Mouse (Mus musculus): Measurements from ENCODE around the gene Foxp1. TPM values are rescaled to one million over a fixed set of nuclear protein-coding genes. Genes with fewer than 3 reads are reported as not detected.

The Foxp1 gene
- polyA plus RNA-seq, 1 experiment from 2014 or later, result 190 TPM

DNA sequence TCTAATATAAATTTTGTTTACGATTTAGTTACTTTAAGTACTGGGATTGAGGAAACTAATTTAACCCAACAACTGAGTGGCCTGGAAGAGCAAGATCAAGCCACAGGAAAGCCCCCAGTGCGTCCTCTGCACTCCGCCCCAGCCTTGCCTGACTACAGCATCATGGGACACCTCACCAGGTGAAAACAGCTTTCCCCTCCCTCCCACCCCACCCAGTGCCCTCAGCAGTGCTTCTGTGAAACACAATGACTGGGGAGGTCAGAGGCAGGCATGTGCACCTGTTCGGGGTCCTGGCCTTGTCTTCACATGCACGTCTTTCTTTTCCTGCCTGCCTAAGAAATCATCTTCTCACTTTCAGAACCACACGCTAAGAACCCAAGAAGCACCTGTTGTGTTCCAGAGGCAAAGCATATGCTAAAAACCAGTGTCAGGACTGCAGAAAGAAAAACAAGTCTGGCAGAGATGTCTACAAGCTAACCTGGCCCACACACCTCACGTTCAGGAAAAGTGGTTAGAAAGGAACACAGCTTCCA is 6.8 kb downstream of the Foxp1 start:
- H3K4me2 ChIP-seq (replicated peaks; ENCODE audit: low read depth, low read length), result no peak overlapping the region
- peaks cover 14% of the 10 kb centered on the region; the same call in 1 of the 2 replicates for H3K4me1 ChIP-seq (ENCODE audit: control insufficient read depth, insufficient read depth, low read length)
- H3K9me3 ChIP-seq (ENCODE audit: control insufficient read depth, low read depth, low read length), result no peaks in the 10 kb centered on the region
- H3K4me3 ChIP-seq (ENCODE audit: low read depth, low read length), result no peak overlapping the region
- H3K27me3 ChIP-seq (ENCODE audit: control insufficient read depth, insufficient read depth, low read length), result no peaks in the 10 kb centered on the region
- H3K36me3 ChIP-seq (ENCODE audit: control insufficient read depth, insufficient read depth, low read length), result no peaks in the 10 kb centered on the region
- no peak for ATAC-seq (ENCODE audit: insufficient number of reproducible peaks, insufficient read depth, low FRiP score, low read depth)
- H3K9ac ChIP-seq (replicated peaks; ENCODE audit: low read depth, low read length), result no peak overlapping the region
- WGBS, result 75% methylated on average over 7 of the region's 7 CpGs
- no peak overlapping the region for H3K27ac ChIP-seq (ENCODE audit: low read length)

DNA sequence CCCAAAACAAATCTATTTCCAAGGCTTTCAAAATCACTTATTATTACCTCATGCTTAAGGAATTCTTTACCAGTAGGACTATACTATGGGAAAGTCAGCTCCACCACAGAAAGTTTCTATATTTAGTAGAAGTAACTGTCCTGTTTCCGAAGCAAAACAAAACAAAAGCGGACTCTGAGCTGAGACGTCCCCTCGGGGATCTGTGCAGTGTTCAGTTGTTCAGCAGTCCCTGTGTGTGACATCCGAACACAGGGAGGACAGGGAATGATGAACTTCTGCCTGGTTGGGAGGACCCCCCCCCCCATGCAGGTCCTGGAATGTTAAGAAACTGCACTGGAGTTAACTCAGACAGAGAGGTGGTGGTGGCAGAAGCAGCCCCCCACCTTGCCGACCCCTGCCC is 10.7 kb downstream of the Foxp1 start:
- H3K4me2 ChIP-seq (replicated peaks; ENCODE audit: low read depth, low read length), result 0 out of 2 replicates have a peak overlapping the region, but pooled peaks have one; percentile 10
- no peak overlapping the region for H3K27ac ChIP-seq (ENCODE audit: low read length)
- no peak overlapping the region for H3K9ac ChIP-seq (replicated peaks; ENCODE audit: low read depth, low read length)
- H3K36me3 ChIP-seq (ENCODE audit: control insufficient read depth, insufficient read depth, low read length), result no peaks in the 10 kb centered on the region
- H3K4me3 ChIP-seq (ENCODE audit: low read depth, low read length), result no peak overlapping the region
- H3K9me3 ChIP-seq (ENCODE audit: control insufficient read depth, low read depth, low read length), result no peaks in the 10 kb centered on the region
- no peak for ATAC-seq (ENCODE audit: insufficient number of reproducible peaks, insufficient read depth, low FRiP score, low read depth)
- no peaks in the 10 kb centered on the region for H3K27me3 ChIP-seq (ENCODE audit: control insufficient read depth, insufficient read depth, low read length)
- peaks cover 14% of the 10 kb centered on the region for H3K4me1 ChIP-seq (ENCODE audit: control insufficient read depth, insufficient read depth, low read length)
- WGBS, result 28% methylated on average over 6 of the region's 6 CpGs

DNA sequence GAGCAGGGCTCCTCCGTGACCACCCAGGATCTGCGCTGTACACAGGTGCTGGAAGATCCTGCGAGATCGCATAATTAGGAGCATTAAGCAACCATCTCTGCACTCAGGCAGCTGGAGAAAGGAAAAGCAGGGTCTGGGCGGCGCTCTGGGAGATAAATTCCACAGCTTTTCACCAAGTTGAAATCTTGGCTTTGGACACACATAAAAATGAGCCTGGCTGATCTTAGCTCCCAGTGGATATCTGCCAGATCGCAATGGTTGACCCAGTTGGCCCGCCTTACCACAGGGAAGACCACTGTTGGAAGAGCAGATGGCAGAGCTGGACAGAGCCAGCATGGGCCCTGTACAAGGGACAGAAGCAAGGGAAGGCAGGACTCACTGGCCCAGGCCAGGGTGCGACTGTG is 13.3 kb downstream of the Foxp1 start:
- no peaks in the 10 kb centered on the region for H3K27me3 ChIP-seq (ENCODE audit: control insufficient read depth, insufficient read depth, low read length)
- no peak overlapping the region for H3K4me3 ChIP-seq (ENCODE audit: low read depth, low read length)
- no peak overlapping the region for H3K9ac ChIP-seq (replicated peaks; ENCODE audit: low read depth, low read length)
- peaks cover 14% of the 10 kb centered on the region for H3K4me1 ChIP-seq (ENCODE audit: control insufficient read depth, insufficient read depth, low read length)
- no peaks in the 10 kb centered on the region for H3K9me3 ChIP-seq (ENCODE audit: control insufficient read depth, low read depth, low read length)
- H3K27ac ChIP-seq (ENCODE audit: low read length), result no peak overlapping the region
- H3K36me3 ChIP-seq (ENCODE audit: control insufficient read depth, insufficient read depth, low read length), result peaks cover 7% of the 10 kb centered on the region; the same call in 1 of the 2 replicates
- no peak overlapping the region for H3K4me2 ChIP-seq (replicated peaks; ENCODE audit: low read depth, low read length)
- WGBS, result 84% methylated on average over 9 of the region's 9 CpGs
- ATAC-seq (ENCODE audit: insufficient number of reproducible peaks, insufficient read depth, low FRiP score, low read depth), result no peak

DNA sequence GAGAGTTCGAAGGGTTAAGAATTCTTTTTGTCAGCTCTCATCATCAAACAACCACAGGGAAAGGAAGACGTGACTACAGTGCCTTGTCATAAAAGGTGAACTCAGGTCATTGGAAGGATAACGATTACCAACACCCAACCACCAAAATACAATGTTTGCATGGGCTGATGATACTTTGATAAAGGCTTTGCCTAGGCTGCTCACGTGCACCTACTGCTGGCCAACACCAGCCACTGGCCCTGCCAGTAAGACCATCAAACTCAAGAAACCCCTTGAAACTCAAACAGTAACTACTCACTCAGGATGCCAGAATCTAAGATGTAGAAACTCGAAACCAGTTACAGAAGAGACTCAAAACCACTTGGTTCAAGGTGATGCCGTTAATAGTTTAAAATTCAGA is 15.7 kb downstream of the Foxp1 start:
- H3K36me3 ChIP-seq (ENCODE audit: control insufficient read depth, insufficient read depth, low read length), result peaks cover 7% of the 10 kb centered on the region
- H3K27me3 ChIP-seq (ENCODE audit: control insufficient read depth, insufficient read depth, low read length), result no peaks in the 10 kb centered on the region
- no peak overlapping the region for H3K4me2 ChIP-seq (replicated peaks; ENCODE audit: low read depth, low read length)
- WGBS, result 80% methylated on average over 6 of the region's 6 CpGs
- no peak overlapping the region for H3K4me3 ChIP-seq (ENCODE audit: low read depth, low read length)
- no peak overlapping the region for H3K27ac ChIP-seq (ENCODE audit: low read length)
- H3K4me1 ChIP-seq (ENCODE audit: control insufficient read depth, insufficient read depth, low read length), result peaks cover 5% of the 10 kb centered on the region
- H3K9me3 ChIP-seq (ENCODE audit: control insufficient read depth, low read depth, low read length), result no peaks in the 10 kb centered on the region
- ATAC-seq (ENCODE audit: insufficient number of reproducible peaks, insufficient read depth, low FRiP score, low read depth), result no peak
- H3K9ac ChIP-seq (replicated peaks; ENCODE audit: low read depth, low read length), result no peak overlapping the region

DNA sequence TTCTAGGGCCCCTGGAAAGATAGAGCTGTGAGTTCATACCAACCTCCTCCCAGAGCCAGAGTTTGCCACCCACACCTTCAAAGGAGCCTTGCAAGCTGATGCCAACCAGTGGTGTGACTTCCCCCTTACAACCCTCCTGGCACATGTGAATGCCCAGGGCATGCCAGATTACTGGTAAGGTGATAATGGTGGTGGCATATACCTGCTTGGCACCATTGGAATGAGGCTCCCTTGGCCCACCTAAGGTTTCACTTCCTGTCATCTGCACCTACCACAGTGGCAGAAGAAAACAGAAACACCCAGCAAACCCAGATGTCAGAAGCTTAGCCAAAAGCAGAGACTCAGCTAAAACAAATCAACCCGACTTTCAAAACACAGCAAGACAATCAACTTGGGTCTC is 18.8 kb downstream of the Foxp1 start:
- Histone ChIP-seq H3K36me3 (ENCODE audit: control insufficient read depth, insufficient read depth, low read length) (peaks cover 7% of the 10 kb centered on the region), H3K4me1 (ENCODE audit: control insufficient read depth, insufficient read depth, low read length) (no peaks in the 10 kb centered on the region), H3K4me3 (ENCODE audit: low read depth, low read length) (no peak overlapping the region), H3K4me2 (replicated peaks; ENCODE audit: low read depth, low read length) (no peak overlapping the region), H3K27ac (ENCODE audit: low read length) (no peak overlapping the region), H3K9ac (replicated peaks; ENCODE audit: low read depth, low read length) (no peak overlapping the region), H3K9me3 (ENCODE audit: control insufficient read depth, low read depth, low read length) (no peaks in the 10 kb centered on the region), H3K27me3 (ENCODE audit: control insufficient read depth, insufficient read depth, low read length) (no peaks in the 10 kb centered on the region)
- 85% methylated on average over 1 of the region's 1 CpGs for WGBS
- ATAC-seq (ENCODE audit: insufficient number of reproducible peaks, insufficient read depth, low FRiP score, low read depth), result no peak

DNA sequence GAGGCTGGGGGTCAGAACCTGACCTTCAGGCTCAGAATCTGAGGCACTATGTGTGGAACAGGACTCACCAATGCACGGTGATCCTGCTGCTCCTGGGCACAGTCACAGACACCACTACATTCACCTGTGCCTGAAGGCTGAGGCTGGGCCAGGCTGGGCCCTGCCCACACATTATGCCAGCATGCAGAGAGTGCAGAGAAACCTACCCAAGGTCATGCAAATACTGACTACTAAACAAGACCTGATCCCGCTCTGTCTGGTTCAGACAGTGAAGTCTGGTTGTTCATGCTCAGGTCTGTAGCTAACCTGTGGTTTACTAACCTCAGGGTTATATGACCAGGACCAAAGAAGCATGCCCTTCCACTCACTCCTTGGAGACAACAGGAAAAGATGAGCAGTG is 19.8 kb downstream of the Foxp1 start:
- no peak overlapping the region for H3K9ac ChIP-seq (replicated peaks; ENCODE audit: low read depth, low read length)
- H3K4me2 ChIP-seq (replicated peaks; ENCODE audit: low read depth, low read length), result no peak overlapping the region
- WGBS, result 73% methylated on average over 2 of the region's 2 CpGs
- H3K4me1 ChIP-seq (ENCODE audit: control insufficient read depth, insufficient read depth, low read length), result no peaks in the 10 kb centered on the region
- no peak overlapping the region for H3K4me3 ChIP-seq (ENCODE audit: low read depth, low read length)
- no peaks in the 10 kb centered on the region for H3K9me3 ChIP-seq (ENCODE audit: control insufficient read depth, low read depth, low read length)
- ATAC-seq (ENCODE audit: insufficient number of reproducible peaks, insufficient read depth, low FRiP score, low read depth), result no peak
- peaks cover 7% of the 10 kb centered on the region for H3K36me3 ChIP-seq (ENCODE audit: control insufficient read depth, insufficient read depth, low read length)
- H3K27ac ChIP-seq (ENCODE audit: low read length), result no peak overlapping the region
- H3K27me3 ChIP-seq (ENCODE audit: control insufficient read depth, insufficient read depth, low read length), result no peaks in the 10 kb centered on the region

DNA sequence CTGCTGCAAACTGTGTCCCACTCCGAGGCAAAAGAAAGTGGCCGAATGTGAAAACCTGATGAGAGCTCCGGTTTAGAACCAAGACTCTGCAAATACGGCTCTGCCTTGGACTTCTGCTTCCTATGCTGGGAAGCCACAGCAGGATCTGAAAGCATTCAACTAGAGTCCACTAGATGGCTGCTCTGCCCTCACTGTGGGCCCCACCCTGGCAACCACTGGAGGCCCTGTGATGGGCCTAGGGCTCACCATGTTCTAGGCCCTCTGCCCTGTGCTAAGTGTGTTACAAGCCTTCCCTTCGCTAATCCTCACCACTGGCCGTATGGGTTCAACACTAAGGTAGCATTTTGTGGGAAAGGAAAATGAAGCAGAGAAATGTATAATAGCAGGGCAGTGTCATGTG is 20.2 kb downstream of the Foxp1 start:
- no peak overlapping the region for H3K9ac ChIP-seq (replicated peaks; ENCODE audit: low read depth, low read length)
- no peaks in the 10 kb centered on the region for H3K4me1 ChIP-seq (ENCODE audit: control insufficient read depth, insufficient read depth, low read length)
- peaks cover 7% of the 10 kb centered on the region for H3K36me3 ChIP-seq (ENCODE audit: control insufficient read depth, insufficient read depth, low read length)
- H3K9me3 ChIP-seq (ENCODE audit: control insufficient read depth, low read depth, low read length), result no peaks in the 10 kb centered on the region
- H3K4me3 ChIP-seq (ENCODE audit: low read depth, low read length), result no peak overlapping the region
- no peak overlapping the region for H3K27ac ChIP-seq (ENCODE audit: low read length)
- 91% methylated on average over 6 of the region's 6 CpGs for WGBS
- H3K4me2 ChIP-seq (replicated peaks; ENCODE audit: low read depth, low read length), result no peak overlapping the region
- H3K27me3 ChIP-seq (ENCODE audit: control insufficient read depth, insufficient read depth, low read length), result no peaks in the 10 kb centered on the region
- no peak for ATAC-seq (ENCODE audit: insufficient number of reproducible peaks, insufficient read depth, low FRiP score, low read depth)

DNA sequence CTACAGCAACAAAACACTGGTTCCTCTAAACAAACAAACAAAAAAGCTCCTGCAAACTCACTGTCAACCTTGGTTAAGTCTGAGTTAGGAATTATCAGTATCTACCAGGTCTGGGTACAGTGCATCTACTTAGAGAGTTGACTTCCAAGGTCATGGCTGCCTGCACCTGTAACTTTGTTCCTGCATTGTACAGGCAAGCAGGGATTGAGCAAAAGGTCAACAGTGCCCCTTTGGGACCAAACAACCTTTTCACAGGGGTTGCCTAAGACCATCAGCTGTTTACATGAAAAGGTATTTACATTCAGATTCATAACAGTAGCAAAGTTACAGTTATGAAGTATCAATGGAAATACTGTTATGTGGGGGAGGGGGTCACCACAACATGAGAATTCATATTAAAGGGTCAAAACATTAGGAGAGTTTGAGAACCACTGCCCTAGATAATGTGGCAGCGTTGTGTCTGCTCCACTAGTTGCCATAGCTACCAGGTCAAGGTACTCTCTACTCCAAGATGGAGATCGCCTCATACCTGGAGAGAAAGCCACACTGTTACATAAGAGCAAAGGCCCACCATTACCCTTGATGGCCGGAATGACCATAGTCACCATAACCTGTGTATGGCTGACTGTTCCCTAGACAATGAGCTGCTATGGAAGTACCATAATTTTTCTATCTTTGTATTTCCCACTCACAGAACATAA is 21.8 kb downstream of the Foxp1 start:
- Histone ChIP-seq H3K9ac (replicated peaks; ENCODE audit: low read depth, low read length) (no peak overlapping the region), H3K4me3 (ENCODE audit: low read depth, low read length) (no peak overlapping the region), H3K4me2 (replicated peaks; ENCODE audit: low read depth, low read length) (no peak overlapping the region), H3K4me1 (ENCODE audit: control insufficient read depth, insufficient read depth, low read length) (0 out of 2 replicates have a peak, but pooled peaks cover 4% of the 10 kb centered on the region), H3K27ac (ENCODE audit: low read length) (no peak overlapping the region), H3K36me3 (ENCODE audit: control insufficient read depth, insufficient read depth, low read length) (peaks cover 3% of the 10 kb centered on the region), H3K27me3 (ENCODE audit: control insufficient read depth, insufficient read depth, low read length) (no peaks in the 10 kb centered on the region), H3K9me3 (ENCODE audit: control insufficient read depth, low read depth, low read length) (no peaks in the 10 kb centered on the region)
- WGBS, result 89% methylated on average over 3 of the region's 3 CpGs
- no peak for ATAC-seq (ENCODE audit: insufficient number of reproducible peaks, insufficient read depth, low FRiP score, low read depth)

DNA sequence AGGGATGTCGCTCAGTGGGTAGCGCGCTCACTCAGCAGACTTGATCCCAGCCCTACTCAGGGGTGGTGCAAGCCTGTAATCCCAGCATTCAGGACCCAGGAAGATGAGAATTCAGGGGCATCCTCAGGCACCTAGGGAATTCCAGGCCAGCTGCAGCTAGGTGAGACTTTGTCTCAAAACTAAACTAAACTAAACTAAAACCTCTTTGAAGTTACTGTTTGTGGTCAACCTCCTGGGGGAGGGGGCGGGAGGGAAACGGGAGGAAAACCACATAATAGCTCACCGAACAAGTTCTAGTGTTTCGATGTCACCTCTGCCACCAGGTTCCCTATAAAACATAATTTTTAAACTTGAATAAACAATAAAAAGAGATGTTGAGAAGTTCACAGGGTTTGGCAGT is 24.4 kb downstream of the Foxp1 start:
- WGBS, result 71% methylated on average over 7 of the region's 7 CpGs

More for the DNA sequence above, 24.4 kb downstream of the Foxp1 start:
- no peaks in the 10 kb centered on the region for H3K27me3 ChIP-seq (ENCODE audit: control insufficient read depth, insufficient read depth, low read length)
- ATAC-seq (ENCODE audit: insufficient number of reproducible peaks, insufficient read depth, low FRiP score, low read depth), result no peak
- no peak overlapping the region for H3K4me3 ChIP-seq (ENCODE audit: low read depth, low read length)
- no peaks in the 10 kb centered on the region for H3K36me3 ChIP-seq (ENCODE audit: control insufficient read depth, insufficient read depth, low read length)
- no peaks in the 10 kb centered on the region for H3K9me3 ChIP-seq (ENCODE audit: control insufficient read depth, low read depth, low read length)
- no peak overlapping the region for H3K4me2 ChIP-seq (replicated peaks; ENCODE audit: low read depth, low read length)
- no peak overlapping the region for H3K27ac ChIP-seq (ENCODE audit: low read length)
- 0 out of 2 replicates have a peak, but pooled peaks cover 4% of the 10 kb centered on the region for H3K4me1 ChIP-seq (ENCODE audit: control insufficient read depth, insufficient read depth, low read length)
- no peak overlapping the region for H3K9ac ChIP-seq (replicated peaks; ENCODE audit: low read depth, low read length)

All from stomach, embryonic 14.5 days (tissue).